Mouse (Mus musculus): ENCODE results near the gene Ccnyl1. TPM values are rescaled to one million over a fixed set of nuclear protein-coding genes. Genes with fewer than 3 reads are reported as not detected.

The Ccnyl1 gene
- polyA plus RNA-seq, 1 experiment from 2014 or later: 4.1 TPM

GRCm38 (mm10) chr1:64667111-64667633 is 23.1 kb upstream of the Ccnyl1 start:
- no peaks in the 10 kb centered on the region for H3K36me3 ChIP-seq (ENCODE audit: insufficient read depth, low read length)
- H3K27me3 ChIP-seq (ENCODE audit: insufficient read depth, low read length): no peaks in the 10 kb centered on the region
- H3K9ac ChIP-seq (replicated peaks; ENCODE audit: low read length): no peak overlapping the region
- H3K9me3 ChIP-seq (ENCODE audit: low read length): no peaks in the 10 kb centered on the region
- ATAC-seq (ENCODE audit: low FRiP score, low TSS enrichment): no peak
- WGBS: 35% methylated on average over 2 of the region's 2 CpGs
- no peak overlapping the region for H3K4me2 ChIP-seq (replicated peaks; ENCODE audit: low read depth, low read length)
- H3K27ac ChIP-seq (ENCODE audit: low read length): no peak overlapping the region
- 0 out of 2 replicates have a peak, but pooled peaks cover 2% of the 10 kb centered on the region for H3K4me1 ChIP-seq (ENCODE audit: insufficient read depth, low read length)
- H3K4me3 ChIP-seq (ENCODE audit: low read length): no peak overlapping the region

GRCm38 (mm10) chr1:64669451-64669850 is 20.8 kb upstream of the Ccnyl1 start:
- Histone ChIP-seq H3K27me3 (ENCODE audit: insufficient read depth, low read length) (no peaks in the 10 kb centered on the region), H3K9me3 (ENCODE audit: low read length) (0 out of 2 replicates have a peak, but pooled peaks cover 3% of the 10 kb centered on the region), H3K4me2 (replicated peaks; ENCODE audit: low read depth, low read length) (no peak overlapping the region), H3K27ac (ENCODE audit: low read length) (no peak overlapping the region), H3K4me3 (ENCODE audit: low read length) (no peak overlapping the region), H3K4me1 (ENCODE audit: insufficient read depth, low read length) (0 out of 2 replicates have a peak, but pooled peaks cover 2% of the 10 kb centered on the region), H3K9ac (replicated peaks; ENCODE audit: low read length) (no peak overlapping the region), H3K36me3 (ENCODE audit: insufficient read depth, low read length) (no peaks in the 10 kb centered on the region)
- ATAC-seq (ENCODE audit: low FRiP score, low TSS enrichment): no peak
- 70% methylated on average over 2 of the region's 2 CpGs for WGBS

GRCm38 (mm10) chr1:64673931-64674330 is 16.3 kb upstream of the Ccnyl1 start:
- no peaks in the 10 kb centered on the region for H3K27me3 ChIP-seq (ENCODE audit: insufficient read depth, low read length)
- no peak for ATAC-seq (ENCODE audit: low FRiP score, low TSS enrichment)
- H3K36me3 ChIP-seq (ENCODE audit: insufficient read depth, low read length): no peaks in the 10 kb centered on the region
- H3K27ac ChIP-seq (ENCODE audit: low read length): no peak overlapping the region
- H3K4me3 ChIP-seq (ENCODE audit: low read length): no peak overlapping the region
- no peak overlapping the region for H3K9ac ChIP-seq (replicated peaks; ENCODE audit: low read length)
- H3K9me3 ChIP-seq (ENCODE audit: low read length): 0 out of 2 replicates have a peak, but pooled peaks cover 3% of the 10 kb centered on the region
- H3K4me1 ChIP-seq (ENCODE audit: insufficient read depth, low read length): 0 out of 2 replicates have a peak, but pooled peaks cover 2% of the 10 kb centered on the region
- no peak overlapping the region for H3K4me2 ChIP-seq (replicated peaks; ENCODE audit: low read depth, low read length)
- WGBS: 92% methylated on average over 5 of the region's 5 CpGs

- 0 out of 2 replicates have a peak, but pooled peaks cover 2% of the 10 kb centered on the region for H3K4me1 ChIP-seq (ENCODE audit: insufficient read depth, low read length)
- ATAC-seq (ENCODE audit: low FRiP score, low TSS enrichment): peak; percentile 59; the same call in 1 of the 2 replicates
- H3K9ac ChIP-seq (replicated peaks; ENCODE audit: low read length): no peak overlapping the region
- no peak overlapping the region for H3K27ac ChIP-seq (ENCODE audit: low read length)
- H3K27me3 ChIP-seq (ENCODE audit: insufficient read depth, low read length): no peaks in the 10 kb centered on the region
- H3K4me2 ChIP-seq (replicated peaks; ENCODE audit: low read depth, low read length): no peak overlapping the region
- H3K36me3 ChIP-seq (ENCODE audit: insufficient read depth, low read length): no peaks in the 10 kb centered on the region
- 0 out of 2 replicates have a peak, but pooled peaks cover 3% of the 10 kb centered on the region for H3K9me3 ChIP-seq (ENCODE audit: low read length)
- no peak overlapping the region for H3K4me3 ChIP-seq (ENCODE audit: low read length)
- WGBS: 19% methylated on average over 6 of the region's 6 CpGs
Measured at GRCm38 (mm10) chr1:64676060-64676839, 14.0 kb upstream of the Ccnyl1 start.

- Histone ChIP-seq H3K4me1 (ENCODE audit: insufficient read depth, low read length) (0 out of 2 replicates have a peak, but pooled peaks cover under 1% of the 10 kb centered on the region), H3K4me2 (replicated peaks; ENCODE audit: low read depth, low read length) (no peak overlapping the region), H3K27ac (ENCODE audit: low read length) (no peak overlapping the region), H3K27me3 (ENCODE audit: insufficient read depth, low read length) (no peaks in the 10 kb centered on the region), H3K36me3 (ENCODE audit: insufficient read depth, low read length) (no peaks in the 10 kb centered on the region), H3K9ac (replicated peaks; ENCODE audit: low read length) (no peak overlapping the region), H3K9me3 (ENCODE audit: low read length) (no peaks in the 10 kb centered on the region), H3K4me3 (ENCODE audit: low read length) (no peak overlapping the region)
- ATAC-seq (ENCODE audit: low FRiP score, low TSS enrichment): no peak
- 92% methylated on average over 3 of the region's 3 CpGs for WGBS
Measured at GRCm38 (mm10) chr1:64681499-64681898, 8.8 kb upstream of the Ccnyl1 start.

- no peak overlapping the region for H3K27ac ChIP-seq (ENCODE audit: low read length)
- H3K27me3 ChIP-seq (ENCODE audit: insufficient read depth, low read length): no peaks in the 10 kb centered on the region
- H3K4me1 ChIP-seq (ENCODE audit: insufficient read depth, low read length): no peaks in the 10 kb centered on the region
- no peaks in the 10 kb centered on the region for H3K36me3 ChIP-seq (ENCODE audit: insufficient read depth, low read length)
- H3K4me3 ChIP-seq (ENCODE audit: low read length): no peak overlapping the region
- no peak overlapping the region for H3K9ac ChIP-seq (replicated peaks; ENCODE audit: low read length)
- no peaks in the 10 kb centered on the region for H3K9me3 ChIP-seq (ENCODE audit: low read length)
- no peak overlapping the region for H3K4me2 ChIP-seq (replicated peaks; ENCODE audit: low read depth, low read length)
- 83% methylated on average over 3 of the region's 3 CpGs for WGBS
- no peak for ATAC-seq (ENCODE audit: low FRiP score, low TSS enrichment)
Measured at GRCm38 (mm10) chr1:64683039-64683438, 7.2 kb upstream of the Ccnyl1 start.

- H3K9me3 ChIP-seq (ENCODE audit: low read length): no peaks in the 10 kb centered on the region
- peaks cover 3% of the 10 kb centered on the region for H3K4me1 ChIP-seq (ENCODE audit: insufficient read depth, low read length)
- no peaks in the 10 kb centered on the region for H3K27me3 ChIP-seq (ENCODE audit: insufficient read depth, low read length)
- ATAC-seq (ENCODE audit: low FRiP score, low TSS enrichment): no peak
- H3K36me3 ChIP-seq (ENCODE audit: insufficient read depth, low read length): no peaks in the 10 kb centered on the region
- H3K9ac ChIP-seq (replicated peaks; ENCODE audit: low read length): no peak overlapping the region
- H3K4me2 ChIP-seq (replicated peaks; ENCODE audit: low read depth, low read length): no peak overlapping the region
- no peak overlapping the region for H3K27ac ChIP-seq (ENCODE audit: low read length)
- WGBS: 97% methylated on average over 2 of the region's 2 CpGs
- no peak overlapping the region for H3K4me3 ChIP-seq (ENCODE audit: low read length)
Measured at GRCm38 (mm10) chr1:64684440-64684839, 5.8 kb upstream of the Ccnyl1 start.

- 60% methylated on average over 4 of the region's 4 CpGs for WGBS
- no peak for ATAC-seq (ENCODE audit: low FRiP score, low TSS enrichment)
- Histone ChIP-seq H3K27ac (ENCODE audit: low read length) (no peak overlapping the region), H3K4me2 (replicated peaks; ENCODE audit: low read depth, low read length) (no peak overlapping the region), H3K9ac (replicated peaks; ENCODE audit: low read length) (no peak overlapping the region), H3K4me3 (ENCODE audit: low read length) (no peak overlapping the region), H3K27me3 (ENCODE audit: insufficient read depth, low read length) (no peaks in the 10 kb centered on the region), H3K4me1 (ENCODE audit: insufficient read depth, low read length) (peaks cover 22% of the 10 kb centered on the region), H3K9me3 (ENCODE audit: low read length) (no peaks in the 10 kb centered on the region), H3K36me3 (ENCODE audit: insufficient read depth, low read length) (no peaks in the 10 kb centered on the region)
Measured at GRCm38 (mm10) chr1:64688046-64688445, 2.2 kb upstream of the Ccnyl1 start.

GRCm38 (mm10) chr1:64689561-64690212 is 568 bp upstream of the Ccnyl1 start:
- WGBS: 20% methylated on average over 9 of the region's 9 CpGs

More at GRCm38 (mm10) chr1:64689561-64690212, 568 bp upstream of the Ccnyl1 start:
- ATAC-seq (ENCODE audit: low FRiP score, low TSS enrichment): no peak
- no peaks in the 10 kb centered on the region for H3K36me3 ChIP-seq (ENCODE audit: insufficient read depth, low read length)
- peak overlapping the region; percentile 63 for H3K9ac ChIP-seq (replicated peaks; ENCODE audit: low read length)
- H3K9me3 ChIP-seq (ENCODE audit: low read length): no peaks in the 10 kb centered on the region
- H3K4me3 ChIP-seq (ENCODE audit: low read length): peak overlapping the region; percentile 84
- H3K27ac ChIP-seq (ENCODE audit: low read length): peak overlapping the region; percentile 59
- peaks cover 25% of the 10 kb centered on the region for H3K4me1 ChIP-seq (ENCODE audit: insufficient read depth, low read length)
- peak overlapping the region; percentile 82 for H3K4me2 ChIP-seq (replicated peaks; ENCODE audit: low read depth, low read length)
- no peaks in the 10 kb centered on the region for H3K27me3 ChIP-seq (ENCODE audit: insufficient read depth, low read length)
